Mouse (Mus musculus) erythroblast, adult 5-6 weeks (primary cell): ENCODE measurements around the gene Ccl3. TPM values are rescaled to one million over a fixed set of nuclear protein-coding genes. Genes with fewer than 3 reads are reported as not detected.

Experiments used
- ATAC-seq: replicated peaks from 2 replicates; pipeline ENCODE4 v1.8.0; 2016; ENCODE audit warnings: moderate number of reproducible peaks, mild to moderate bottlenecking, moderate TSS enrichment, inconsistent platforms; ENCODE audit not compliant: poor library complexity, low FRiP score, severe bottlenecking
- total RNA-seq, 2 experiments: library from RNA; stranded (forward) in 1 of 2; stranded (reverse) in 1 of 2; fragments of 150-400 nt in 1 of 2; fragments of 200-764, 138-1000 nt in 1 of 2; gene quantifications; 2 replicates each; pipeline versions ENCODE4 v1.2.3 to v1.2.4; 2015 to 2017; ENCODE audit warnings: low replicate concordance in 2 of 2

Gene Ccl3
- total RNA-seq, 2 experiments from 2014 or later, result 27.3 to 55.7 TPM

DNA sequence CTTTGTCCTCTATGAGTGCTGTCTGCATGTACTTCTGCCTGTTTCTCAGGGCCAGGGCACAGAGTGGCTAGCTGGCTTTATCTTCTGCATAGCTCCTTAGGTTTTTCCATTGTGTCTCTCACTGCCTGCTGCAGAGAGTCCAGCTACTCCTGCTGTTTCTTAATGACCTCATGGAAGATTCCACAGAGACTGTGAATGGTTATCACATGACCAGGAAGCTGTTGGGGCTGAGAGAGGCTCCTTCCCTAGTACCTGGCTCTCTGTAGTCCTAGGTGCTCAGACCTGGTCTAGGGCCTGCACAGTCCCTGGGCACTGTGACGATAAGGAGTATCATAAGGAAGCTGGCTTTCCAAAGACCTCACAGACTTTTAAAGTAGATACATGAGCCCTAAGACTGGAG is 18.5 kb downstream of the Ccl3 start:
- no peak for ATAC-seq

- no peak for ATAC-seq
These were observed 20.3 kb downstream of the Ccl3 start for GRCm38 (mm10) chr11:83628808-83629207.

DNA sequence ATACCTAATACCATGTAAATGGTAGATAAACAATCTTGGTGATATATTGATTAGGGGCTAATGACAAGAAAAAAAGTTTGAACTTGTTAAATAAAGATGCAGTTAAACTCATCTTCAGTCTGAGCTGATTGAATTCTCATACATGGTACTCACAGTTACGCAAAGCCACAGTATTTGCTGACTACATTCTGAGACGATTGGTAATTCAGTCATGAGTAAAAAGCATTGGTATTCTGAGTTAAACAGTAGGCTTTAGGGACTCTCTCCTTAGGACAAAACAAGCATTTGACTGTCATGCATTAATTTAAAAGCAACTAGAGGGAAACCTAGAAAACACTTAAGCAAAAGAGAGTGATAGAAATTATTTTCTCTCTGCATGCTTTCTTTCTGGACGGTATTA is 25.6 kb downstream of the Ccl3 start:
- no peak for ATAC-seq

DNA sequence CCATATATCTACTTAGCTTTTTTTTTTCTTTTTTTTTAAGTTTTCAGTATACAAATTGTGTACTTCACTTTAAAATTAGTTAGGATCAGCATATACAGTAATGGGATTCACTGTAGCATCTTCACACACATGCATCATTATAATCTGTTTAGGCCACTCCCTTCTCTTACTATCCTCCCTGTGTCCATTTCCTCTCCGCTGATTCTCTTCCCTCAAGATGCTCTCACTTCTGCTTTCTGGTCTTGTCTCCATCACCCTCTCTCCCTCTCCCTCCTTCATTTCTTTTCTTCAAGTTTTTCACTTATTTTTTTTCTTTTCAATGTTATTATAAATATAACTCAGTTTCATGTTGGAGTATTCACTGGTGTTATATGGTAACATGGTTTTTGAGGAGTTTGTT is 30.1 kb downstream of the Ccl3 start:
- ATAC-seq, result no peak

DNA sequence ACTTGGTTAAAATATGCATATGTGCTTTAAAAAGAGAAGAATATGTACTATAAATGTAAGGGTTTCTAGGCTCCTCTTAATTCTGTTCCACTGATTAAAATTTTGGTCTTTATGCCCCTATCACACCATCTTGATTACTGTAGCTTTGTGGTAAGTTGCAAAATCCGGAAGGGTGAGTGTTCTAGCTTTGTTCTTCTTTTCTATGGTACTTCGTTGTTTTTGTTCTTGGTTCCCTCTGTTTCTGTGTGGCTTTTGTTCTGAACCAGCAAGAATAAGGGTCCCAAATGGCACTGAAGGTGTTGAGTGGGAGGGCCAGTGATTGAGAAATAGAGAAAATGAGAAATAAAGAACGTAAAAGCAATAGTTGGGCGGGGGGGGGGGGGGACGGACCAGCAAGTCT is 30.9 kb downstream of the Ccl3 start:
- ATAC-seq, result no peak

GRCm38 (mm10) chr11:83616586-83616985 is 32.6 kb downstream of the Ccl3 start:
- no peak for ATAC-seq

DNA sequence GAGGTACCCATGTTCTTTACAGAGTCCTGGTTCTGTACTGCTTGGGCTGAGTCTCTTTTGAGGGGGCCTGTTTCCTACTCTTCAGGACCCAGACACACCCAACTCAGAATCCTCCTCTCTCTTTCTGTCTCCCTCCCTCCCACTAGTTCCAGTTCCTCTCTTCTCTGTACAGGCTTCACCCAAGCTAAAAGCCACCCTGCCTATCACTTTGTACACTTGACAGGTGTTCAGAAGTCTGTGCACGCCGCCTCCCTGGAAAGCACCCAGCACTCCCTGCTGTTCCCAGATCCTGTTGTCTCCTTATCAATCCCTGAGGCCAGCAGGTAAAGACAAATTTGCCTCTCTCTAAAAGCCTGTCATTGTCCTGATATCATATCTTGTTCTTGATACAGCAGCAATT is 38.3 kb downstream of the Ccl3 start:
- no peak for ATAC-seq

GRCm38 (mm10) chr11:83606396-83606795 is 42.8 kb downstream of the Ccl3 start:
- no peak for ATAC-seq

- ATAC-seq, result no peak
These were observed 43.6 kb downstream of the Ccl3 start for GRCm38 (mm10) chr11:83605535-83605934.

GRCm38 (mm10) chr11:83604698-83605097 is 44.5 kb downstream of the Ccl3 start:
- no peak for ATAC-seq

GRCm38 (mm10) chr11:83603399-83603798 is 45.8 kb downstream of the Ccl3 start:
- ATAC-seq, result no peak

- ATAC-seq, result no peak
These were observed 48.6 kb downstream of the Ccl3 start for GRCm38 (mm10) chr11:83600576-83600975.

DNA sequence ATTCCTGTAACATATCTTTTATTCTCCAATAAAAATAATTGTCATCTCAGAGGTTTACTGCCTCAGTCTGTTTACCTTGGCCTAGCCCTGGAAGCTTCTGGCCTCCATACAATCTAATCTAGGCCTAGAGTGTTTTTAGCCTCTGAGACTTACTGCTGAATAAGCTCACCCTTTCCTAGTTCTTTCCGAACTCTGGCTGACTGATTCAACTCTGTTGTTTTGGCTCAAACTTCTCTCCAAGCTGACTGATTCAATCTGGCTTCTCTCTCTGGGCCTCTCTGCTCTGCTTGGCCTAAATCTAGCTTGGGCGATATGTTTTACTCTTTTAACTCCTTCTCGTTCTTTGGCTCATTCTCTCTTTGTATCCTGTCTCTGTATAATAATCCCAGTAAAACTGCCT is 50.2 kb downstream of the Ccl3 start:
- no peak for ATAC-seq

- ATAC-seq, result no peak
These were observed 50.8 kb downstream of the Ccl3 start for GRCm38 (mm10) chr11:83598207-83598837.

Other genes with a start within 250 kb of the Ccl3 start
- not detected in 2 replicates for gene Rasl10b, start 240.2 kb downstream of the Ccl3 start, total RNA-seq (2015; ENCODE audit: low replicate concordance)
- not detected in 2 replicates for gene Rasl10b, start 240.2 kb downstream of the Ccl3 start, total RNA-seq (2017; ENCODE audit: low replicate concordance)
- gene Gas2l2, start 219.9 kb downstream of the Ccl3 start, total RNA-seq (2015; ENCODE audit: low replicate concordance), result not detected in 2 replicates
- gene Gas2l2, start 219.9 kb downstream of the Ccl3 start, total RNA-seq (2017; ENCODE audit: low replicate concordance), result not detected in 2 replicates
- 3.8 and 8.2 TPM in 2 replicates for gene 1700020L24Rik, start 211.7 kb downstream of the Ccl3 start, total RNA-seq (2015; ENCODE audit: low replicate concordance)
- 8.9 and 24.8 TPM in 2 replicates for gene 1700020L24Rik, start 211.7 kb downstream of the Ccl3 start, total RNA-seq (2017; ENCODE audit: low replicate concordance)
- gene Mmp28, start 186.3 kb downstream of the Ccl3 start, total RNA-seq (2015; ENCODE audit: low replicate concordance), result 0.63 TPM in 1 of 2 replicates, not detected in the other
- gene Mmp28, start 186.3 kb downstream of the Ccl3 start, total RNA-seq (2017; ENCODE audit: low replicate concordance), result 0.42 and 1.7 TPM in 2 replicates
- gene Taf15, start 176.3 kb downstream of the Ccl3 start, total RNA-seq (2015; ENCODE audit: low replicate concordance), result 20.9 and 35.2 TPM in 2 replicates
- gene Taf15, start 176.3 kb downstream of the Ccl3 start, total RNA-seq (2017; ENCODE audit: low replicate concordance), result 24.5 and 33.2 TPM in 2 replicates
- not detected in 2 replicates for gene Heatr9, start 127.2 kb downstream of the Ccl3 start, total RNA-seq (2015; ENCODE audit: low replicate concordance)
- not detected in 2 replicates for gene Heatr9, start 127.2 kb downstream of the Ccl3 start, total RNA-seq (2017; ENCODE audit: low replicate concordance)
- gene Ccl5, start 118.8 kb downstream of the Ccl3 start, total RNA-seq (2015; ENCODE audit: low replicate concordance), result 12.3 TPM in 1 of 2 replicates, not detected in the other
- 5.9 TPM in 1 of 2 replicates, not detected in the other for gene Ccl5, start 118.8 kb downstream of the Ccl3 start, total RNA-seq (2017; ENCODE audit: low replicate concordance)
- gene Ccl9, start 70.7 kb downstream of the Ccl3 start, total RNA-seq (2015; ENCODE audit: low replicate concordance), result 23.6 and 31.3 TPM in 2 replicates
- 22.5 and 31.5 TPM in 2 replicates for gene Ccl9, start 70.7 kb downstream of the Ccl3 start, total RNA-seq (2017; ENCODE audit: low replicate concordance)
- 95.3 and 103 TPM in 2 replicates for gene Ccl6, start 56.3 kb downstream of the Ccl3 start, total RNA-seq (2015; ENCODE audit: low replicate concordance)
- 52.1 and 61.0 TPM in 2 replicates for gene Ccl6, start 56.3 kb downstream of the Ccl3 start, total RNA-seq (2017; ENCODE audit: low replicate concordance)
- not detected in 2 replicates for gene Rpl9-ps1, start 3.7 kb downstream of the Ccl3 start, total RNA-seq (2015; ENCODE audit: low replicate concordance)
- gene Rpl9-ps1, start 3.7 kb downstream of the Ccl3 start, total RNA-seq (2017; ENCODE audit: low replicate concordance), result not detected in 2 replicates
- gene Ccl4, start 13.2 kb upstream of the Ccl3 start, total RNA-seq (2015; ENCODE audit: low replicate concordance), result 4.2 and 4.4 TPM in 2 replicates
- gene Ccl4, start 13.2 kb upstream of the Ccl3 start, total RNA-seq (2017; ENCODE audit: low replicate concordance), result 5.0 and 9.3 TPM in 2 replicates
- gene Wfdc17, start 54.6 kb upstream of the Ccl3 start, total RNA-seq (2015; ENCODE audit: low replicate concordance), result 22.7 and 23.4 TPM in 2 replicates
- 4.5 TPM in 1 of 2 replicates, not detected in the other for gene Wfdc17, start 54.6 kb upstream of the Ccl3 start, total RNA-seq (2017; ENCODE audit: low replicate concordance)
- gene Wfdc18, start 59.7 kb upstream of the Ccl3 start, total RNA-seq (2015; ENCODE audit: low replicate concordance), result not detected in 2 replicates
- gene Wfdc18, start 59.7 kb upstream of the Ccl3 start, total RNA-seq (2017; ENCODE audit: low replicate concordance), result not detected in 2 replicates
- 203 and 278 TPM in 2 replicates for gene Wfdc21, start 97.6 kb upstream of the Ccl3 start, total RNA-seq (2015; ENCODE audit: low replicate concordance)
- gene Wfdc21, start 97.6 kb upstream of the Ccl3 start, total RNA-seq (2017; ENCODE audit: low replicate concordance), result 146 and 210 TPM in 2 replicates
- gene Heatr6, start 104.3 kb upstream of the Ccl3 start, total RNA-seq (2015; ENCODE audit: low replicate concordance), result 2.5 and 3.8 TPM in 2 replicates
- 2.0 and 6.8 TPM in 2 replicates for gene Heatr6, start 104.3 kb upstream of the Ccl3 start, total RNA-seq (2017; ENCODE audit: low replicate concordance)
- not detected in 2 replicates for gene Hnf1b, start 200.7 kb upstream of the Ccl3 start, total RNA-seq (2015; ENCODE audit: low replicate concordance)
- not detected in 2 replicates for gene Hnf1b, start 200.7 kb upstream of the Ccl3 start, total RNA-seq (2017; ENCODE audit: low replicate concordance)